ENCODE assay signal across 8 mouse cellular contexts in the genomic region with DNA sequence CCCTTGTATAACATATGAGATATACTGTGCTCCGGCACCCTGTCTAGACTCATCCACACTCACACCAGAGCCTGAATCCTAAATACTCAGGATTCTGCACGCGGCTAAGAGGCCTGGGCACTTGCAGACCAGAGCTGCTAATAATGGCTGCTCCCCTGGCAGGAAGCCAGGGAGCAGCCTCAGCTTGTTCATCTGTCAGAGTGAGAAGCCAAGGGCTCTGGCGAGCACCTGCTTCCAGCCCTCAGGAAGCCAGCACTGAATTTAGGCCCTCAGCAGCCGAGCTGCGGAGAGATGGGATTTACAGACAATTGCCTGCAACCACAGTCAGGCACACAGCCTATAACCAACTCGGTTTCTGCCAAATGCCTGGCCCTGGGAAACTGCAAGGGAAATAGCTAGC. TPM values are rescaled to one million over a fixed set of nuclear protein-coding genes. Genes with fewer than 3 reads are reported as not detected.
DNase-seq lines count a peak whose midpoint lies in the region; ATAC-seq and TF ChIP-seq lines count a peak whose summit lies in the region.

No protein-coding gene starts in this region.

- peak; percentile 12 for DNase-seq in kidney, postnatal 14 days
- no peak for DNase-seq in kidney, adult 9 months
- DNase-seq in cerebellum, adult 11-12 months: peak; percentile 91
- DNase-seq in gastrocnemius, adult 18-20 months (ENCODE audit: low spot score): peak; percentile 64
- DNase-seq in hindbrain, embryonic 14.5 days (ENCODE audit: low spot score): peak; percentile 79
- peak; percentile 94 for DNase-seq in midbrain, postnatal 0 days (ENCODE audit: low spot score)
- no peak for DNase-seq in urinary bladder, postnatal 25 days (ENCODE audit: low spot score)
- DNase-seq in T-cell, adult 2 months (ENCODE audit: low spot score): no peak

- ATAC-seq in hindbrain, embryonic 14.5 days (ENCODE audit: low FRiP score): peak; percentile 83
- peak; percentile 77; the same call in 1 of the 2 replicates for ATAC-seq in midbrain, postnatal 0 days (ENCODE audit: low FRiP score)

- H3K27me3 ChIP-seq in hindbrain, embryonic 14.5 days (ENCODE audit: control insufficient read depth, insufficient read depth, low read length): no peaks in the 10 kb centered on the region
- H3K27me3 ChIP-seq in midbrain, postnatal 0 days (ENCODE audit: insufficient read depth, low read length): no peaks in the 10 kb centered on the region

- no peaks in the 10 kb centered on the region for H3K36me3 ChIP-seq in hindbrain, embryonic 14.5 days (replicated peaks; ENCODE audit: control insufficient read depth, insufficient read depth)
- H3K36me3 ChIP-seq in midbrain, postnatal 0 days (ENCODE audit: insufficient read depth, low read length): no peaks in the 10 kb centered on the region

- H3K4me3 ChIP-seq in hindbrain, embryonic 14.5 days (replicated peaks; ENCODE audit: low read length): no peak overlapping the region
- no peak overlapping the region for H3K4me3 ChIP-seq in midbrain, postnatal 0 days (ENCODE audit: low read depth, low read length)

- no peak for TF ChIP-seq CTCF in midbrain, postnatal 0 days (IDR thresholded peaks at IDR 0.05)

- H3K9ac ChIP-seq in hindbrain, embryonic 14.5 days: no peak overlapping the region
- H3K9ac ChIP-seq in midbrain, postnatal 0 days (replicated peaks; ENCODE audit: low read length, poor library complexity, severe bottlenecking): no peak overlapping the region

- H3K4me1 ChIP-seq in hindbrain, embryonic 14.5 days (replicated peaks; ENCODE audit: control insufficient read depth, insufficient read depth, low read length): peaks cover 14% of the 10 kb centered on the region; the same call in 1 of the 2 replicates
- no peaks in the 10 kb centered on the region for H3K4me1 ChIP-seq in midbrain, postnatal 0 days (ENCODE audit: insufficient read depth, low read length)

- WGBS in hindbrain, embryonic 14.5 days: 16% methylated on average over 7 of the region's 7 CpGs
- 24% methylated on average over 7 of the region's 7 CpGs for WGBS in midbrain, postnatal 0 days

- H3K4me2 ChIP-seq in hindbrain, embryonic 14.5 days (replicated peaks): no peak overlapping the region
- no peak overlapping the region for H3K4me2 ChIP-seq in midbrain, postnatal 0 days (ENCODE audit: low read depth, low read length, poor library complexity, severe bottlenecking)

- H3K27ac ChIP-seq in hindbrain, embryonic 14.5 days: peak overlapping the region; percentile 57
- H3K27ac ChIP-seq in midbrain, postnatal 0 days (ENCODE audit: low read depth, low read length): peak overlapping the region; percentile 8

- H3K9me3 ChIP-seq in hindbrain, embryonic 14.5 days (ENCODE audit: control insufficient read depth, low read length): no peaks in the 10 kb centered on the region
- no peaks in the 10 kb centered on the region for H3K9me3 ChIP-seq in midbrain, postnatal 0 days (ENCODE audit: low read length)

RNA-seq across cellular contexts. Expression of a gene that starts 15.3 kb away (rescaled TPM):
- total RNA-seq in gastrocnemius, adult 18-20 months (2021): 10 to 100 TPM; 83.1 to 87.8 TPM
- 75.7 and 90.8 TPM in 2 replicates for polyA plus RNA-seq in hindbrain, embryonic 14.5 days (2014; fragmentation: Nextera tagmentation; extraction: Ambion mirVana)
- total RNA-seq in midbrain, postnatal 0 days (2014; rRNA removed): 59.9 and 62.8 TPM in 2 replicates
- 19.9 and 27.7 TPM in 2 replicates for polyA plus RNA-seq in midbrain, postnatal 0 days (2015; fragmentation: Nextera tagmentation; extraction: Ambion mirVana)

Comparison
In these comparisons a context has a peak if more than half of its experiments do, and no peak if none do; other contexts are left out.
1. DNase-seq: peak in kidney, postnatal 14 days (single experiment), cerebellum, adult 11-12 months (single experiment), gastrocnemius, adult 18-20 months (single experiment), hindbrain, embryonic 14.5 days (single experiment) and midbrain, postnatal 0 days (single experiment); none in kidney, adult 9 months (single experiment), urinary bladder, postnatal 25 days (single experiment) and T-cell, adult 2 months (single experiment).